ENCODE assay signal across 7 mouse cellular contexts in the genomic region with DNA sequence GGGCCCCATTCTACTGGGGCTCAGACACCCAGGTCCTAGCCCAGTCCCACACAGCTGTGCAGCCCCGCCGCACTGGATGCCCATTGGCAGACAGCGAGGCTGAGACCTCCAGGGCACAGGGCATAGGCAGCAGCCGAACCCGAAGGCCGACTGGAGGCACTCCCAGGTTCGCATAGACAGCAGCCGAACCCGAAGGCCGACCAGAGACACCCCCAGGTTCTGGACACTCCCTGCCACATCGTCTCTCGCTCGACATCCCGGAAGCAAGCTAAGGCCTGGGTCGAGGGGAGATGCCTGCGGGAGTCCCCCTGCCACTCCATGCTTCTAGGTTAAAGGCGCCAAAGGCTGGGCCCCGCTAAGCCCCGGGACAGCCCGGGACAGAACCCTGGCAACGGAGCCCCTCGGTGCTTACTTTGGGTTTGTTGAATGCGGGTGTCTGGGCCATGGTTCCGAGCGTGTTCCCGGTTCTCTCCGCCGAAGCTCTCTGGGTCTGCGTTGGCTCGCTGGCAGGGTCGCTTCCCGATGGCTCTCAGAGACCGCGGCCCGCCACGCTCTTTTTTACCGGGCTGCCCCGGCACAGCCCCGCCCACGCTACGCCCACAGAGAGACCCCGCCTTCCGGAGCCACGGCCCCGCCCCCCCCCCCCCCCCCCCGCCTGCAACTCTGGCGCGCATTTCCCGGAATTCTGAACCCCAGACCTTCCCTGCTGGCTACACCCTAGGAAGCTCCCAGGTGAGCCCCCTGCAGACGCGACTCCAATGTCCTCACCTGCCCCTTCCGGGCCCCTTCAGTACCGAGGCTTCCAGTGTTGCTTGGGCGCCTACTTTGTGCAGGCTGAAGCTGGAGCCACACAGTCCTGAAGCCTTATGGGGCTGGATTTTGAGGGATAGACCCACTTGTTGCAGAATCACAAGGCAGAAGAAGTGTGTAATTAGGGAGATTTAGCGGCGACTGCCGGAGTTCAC. TPM values are rescaled to one million over a fixed set of nuclear protein-coding genes. Genes with fewer than 3 reads are reported as not detected.
DNase-seq lines count a peak whose midpoint lies in the region; ATAC-seq lines count a peak whose summit lies in the region.

TSS of gene Ada (minus strand) at position 593 of the 965 bp plus-strand sequence.

- H3K9ac ChIP-seq in embryonic facial prominence, embryonic 11.5 days (replicated peaks; ENCODE audit: low read length), result peak within 1 kb of the TSS; percentile 63
- H3K9ac ChIP-seq in heart, embryonic 12.5 days, result peak within 1 kb of the TSS; percentile 59

- no peaks in the 10 kb centered on the region for H3K4me1 ChIP-seq in embryonic facial prominence, embryonic 11.5 days (ENCODE audit: control insufficient read depth, insufficient read depth, low read length)
- peaks cover 18% of the 10 kb centered on the region for H3K4me1 ChIP-seq in heart, embryonic 12.5 days (replicated peaks)

- H3K79me2 ChIP-seq in macrophage (ENCODE audit: inconsistent target), result no peaks in the 10 kb centered on the region

- peak; percentile 55 for DNase-seq in CD4-positive helper T cell, adult 2 months (ENCODE audit: low read depth, low spot score)
- DNase-seq in Muller cell, postnatal 12 days (ENCODE audit: inconsistent ontology term), result peak; percentile 48
- DNase-seq in embryonic facial prominence, embryonic 11.5 days (ENCODE audit: low spot score), result peak; percentile 77
- DNase-seq in kidney, postnatal 14 days, result peak; percentile 79
- peak; percentile 33 to 79 for DNase-seq in spleen, postnatal 10 days (ENCODE audit: low spot score in 2 of 2)

- H3K4me2 ChIP-seq in embryonic facial prominence, embryonic 11.5 days (ENCODE audit: low read depth, low read length), result peak within 1 kb of the TSS; percentile 87
- peak within 1 kb of the TSS; percentile 95 for H3K4me2 ChIP-seq in heart, embryonic 12.5 days

- H3K36me3 ChIP-seq in embryonic facial prominence, embryonic 11.5 days (replicated peaks; ENCODE audit: control insufficient read depth, insufficient read depth, low read depth, low read length), result no peaks in the 10 kb centered on the region
- H3K36me3 ChIP-seq in heart, embryonic 12.5 days, result no peaks in the 10 kb centered on the region
- H3K36me3 ChIP-seq in macrophage (ENCODE audit: inconsistent target), result no peaks in the 10 kb centered on the region

- peak; percentile 63 for ATAC-seq in embryonic facial prominence, embryonic 11.5 days (replicated peaks; ENCODE audit: insufficient number of reproducible peaks, low FRiP score, low TSS enrichment, low read depth)
- ATAC-seq in heart, embryonic 12.5 days (ENCODE audit: insufficient number of reproducible peaks, low FRiP score), result peak; percentile 60

- peak within 1 kb of the TSS; percentile 49 for H3K4me3 ChIP-seq in embryonic facial prominence, embryonic 11.5 days (ENCODE audit: low read depth, low read length)
- H3K4me3 ChIP-seq in heart, embryonic 12.5 days, result peak within 1 kb of the TSS; percentile 56
- peak within 1 kb of the TSS; percentile 37 for H3K4me3 ChIP-seq in macrophage (ENCODE audit: inconsistent target)

- WGBS in embryonic facial prominence, embryonic 11.5 days, result under 1% methylated on average over 53 of the region's 57 CpGs
- WGBS in heart, embryonic 12.5 days, result 1% methylated on average over 54 of the region's 57 CpGs
- WGBS in macrophage (ENCODE audit: missing documents), result 3% methylated on average over 50 of the region's 57 CpGs

- H3K27ac ChIP-seq in embryonic facial prominence, embryonic 11.5 days (replicated peaks; ENCODE audit: low read depth, low read length), result no peak within 1 kb of the TSS
- H3K27ac ChIP-seq in heart, embryonic 12.5 days (ENCODE audit: poor library complexity, severe bottlenecking), result no peak within 1 kb of the TSS
- H3K27ac ChIP-seq in macrophage, result no peak within 1 kb of the TSS

- H3K9me3 ChIP-seq in embryonic facial prominence, embryonic 11.5 days (replicated peaks; ENCODE audit: control insufficient read depth, low read length), result no peaks in the 10 kb centered on the region
- no peaks in the 10 kb centered on the region for H3K9me3 ChIP-seq in heart, embryonic 12.5 days (replicated peaks)

- H3K27me3 ChIP-seq in embryonic facial prominence, embryonic 11.5 days (ENCODE audit: control insufficient read depth, insufficient read depth, low read length), result no peaks in the 10 kb centered on the region; the same call in 1 of the 2 replicates
- peaks cover 50% of the 10 kb centered on the region for H3K27me3 ChIP-seq in heart, embryonic 12.5 days (replicated peaks)

RNA-seq across cellular contexts. Expression of gene Ada, which starts in this region (rescaled TPM):
- 10.3 and 11.0 TPM in 2 replicates for polyA plus RNA-seq in embryonic facial prominence, embryonic 11.5 days (2014; fragmentation: Nextera tagmentation; extraction: Ambion mirVana)
- polyA plus RNA-seq in heart, embryonic 12.5 days (2016; fragmentation: Nextera tagmentation; extraction: Ambion mirVana), result 3.6 and 3.7 TPM in 2 replicates
- 1 to 10 TPM in 13 of 26 experiments, under 1 TPM in 4, not detected in 9; 0.37 to 4.3 (median 2.0) TPM for total RNA-seq in macrophage (2018; cell fraction: chromatin; rRNA removed)
- total RNA-seq in macrophage (2018; cell fraction: cytosol; rRNA removed), result 1 to 10 TPM; 2.5 to 5.5 (median 3.4) TPM
- 1 to 10 TPM in 15 of 26 experiments, under 1 TPM in 8, not detected in 3; 0.60 to 4.1 (median 1.5) TPM for total RNA-seq in macrophage (2018; cell fraction: nucleus; rRNA removed)
- 2.6 to 5.6 TPM (median 3.4 TPM) in 3 replicates for polyA plus RNA-seq in macrophage (2018)
